Mouse (Mus musculus) limb, embryonic 12.5 days (tissue): ENCODE results near the gene Gm20388. TPM values are rescaled to one million over a fixed set of nuclear protein-coding genes. Genes with fewer than 3 reads are reported as not detected.

Experiments
- ATAC-seq: fragments of 200-750 bp; cut with Nextera tagmentation; 2 replicates; pipeline ENCODE4 v1.8.0; 2017; ENCODE audit warnings: low read depth, moderate TSS enrichment; ENCODE audit not compliant: insufficient number of reproducible peaks, insufficient read depth, low FRiP score, low TSS enrichment
- H3K27ac ChIP-seq: fragments of 300-500 bp; sonication (generic); 2 replicates; pipeline ENCODE4 v1.5.1; 2016; ENCODE audit warnings: mild to moderate bottlenecking, moderate library complexity
- H3K27me3 ChIP-seq: fragments of 300-500 bp; sonication (generic); 2 replicates; pipeline ENCODE4 v1.6.1; 2016; ENCODE audit warnings: mild to moderate bottlenecking, moderate library complexity
- H3K36me3 ChIP-seq: fragments of 300-500 bp; sonication (generic); 2 replicates; pipeline ENCODE4 v1.6.1; 2016; ENCODE audit warnings: mild to moderate bottlenecking, moderate library complexity
- H3K4me1 ChIP-seq: fragments of 300-500 bp; sonication (generic); replicated peaks from 2 replicates; pipeline ENCODE4 v1.6.1; 2016
- H3K4me2 ChIP-seq: fragments of 300-500 bp; sonication (generic); 2 replicates; pipeline ENCODE4 v1.6.1; 2016; ENCODE audit warnings: mild to moderate bottlenecking, moderate library complexity
- H3K4me3 ChIP-seq: fragments of 300-500 bp; sonication (generic); replicated peaks from 2 replicates; pipeline ENCODE4 v1.5.1; 2016; ENCODE audit warnings: mild to moderate bottlenecking
- H3K9ac ChIP-seq: fragments of 300-500 bp; sonication (generic); replicated peaks from 2 replicates; pipeline ENCODE4 v1.6.1; 2016; ENCODE audit warnings: mild to moderate bottlenecking, moderate library complexity
- H3K9me3 ChIP-seq: fragments of 300-500 bp; sonication (generic); 2 replicates; pipeline ENCODE4 v1.6.1; 2016; ENCODE audit warnings: mild to moderate bottlenecking, moderate library complexity
- WGBS: fragments of 180-500 bp; shearing (Covaris S2); methylation state at CpG from one replicate; pipeline ENCODE4 v1.1.7; 2016; 5-methylcytosine and 5-hydroxymethylcytosine counted together
- polyA plus RNA-seq: library from polyadenylated mRNA; unstranded; fragments of >200 nt; fragmentation: Nextera tagmentation; extraction: Ambion mirVana; gene quantifications from 2 replicates; pipeline ENCODE4 v1.2.1, GENCODE M21; 2016

Gene Gm20388
- polyA plus RNA-seq, 1 experiment from 2014 or later = not detected

DNA sequence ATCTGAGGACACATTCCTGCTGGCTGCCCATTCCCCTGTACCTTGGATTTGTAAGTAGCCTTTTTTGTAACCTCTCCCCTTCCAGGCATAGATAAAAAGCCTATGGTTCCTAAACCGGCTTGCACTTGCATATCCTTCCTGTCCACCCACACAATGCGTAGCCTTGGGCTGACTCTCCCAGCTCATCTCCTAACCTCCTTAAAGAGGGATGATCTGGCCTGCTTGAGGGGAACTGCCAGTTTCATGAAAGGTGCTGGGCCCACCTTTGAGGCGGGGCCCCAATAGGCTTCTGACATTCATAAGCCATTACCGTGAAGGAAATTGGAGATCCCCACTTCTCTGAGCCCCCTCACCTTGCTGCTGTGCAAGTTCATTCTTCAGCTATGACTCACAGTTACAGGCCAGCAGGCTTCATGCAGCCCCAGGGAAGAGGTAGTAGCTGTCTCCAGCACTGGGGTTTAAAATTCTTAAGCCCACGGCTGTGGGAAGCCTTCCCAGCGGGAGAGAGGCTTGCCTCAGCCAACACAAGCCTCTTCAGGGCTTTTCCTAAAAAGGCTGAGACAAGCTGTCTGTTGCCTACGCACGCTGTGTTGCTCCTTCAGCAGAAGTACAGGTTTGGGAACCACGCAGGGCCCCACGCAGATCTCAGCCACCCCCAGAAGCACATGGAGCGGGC is 2551.0 kb downstream of the Gm20388 start:
- Histone ChIP-seq H3K9ac (no peak overlapping the region), H3K27me3 (peaks cover 73% of the 10 kb centered on the region), H3K36me3 (peaks cover 15% of the 10 kb centered on the region), H3K4me3 (no peak overlapping the region), H3K4me2 (no peak overlapping the region), H3K27ac (no peak overlapping the region), H3K9me3 (no peaks in the 10 kb centered on the region), H3K4me1 (peaks cover 18% of the 10 kb centered on the region)
- 57% methylated on average over 11 of the region's 11 CpGs for WGBS
- ATAC-seq = no peak

DNA sequence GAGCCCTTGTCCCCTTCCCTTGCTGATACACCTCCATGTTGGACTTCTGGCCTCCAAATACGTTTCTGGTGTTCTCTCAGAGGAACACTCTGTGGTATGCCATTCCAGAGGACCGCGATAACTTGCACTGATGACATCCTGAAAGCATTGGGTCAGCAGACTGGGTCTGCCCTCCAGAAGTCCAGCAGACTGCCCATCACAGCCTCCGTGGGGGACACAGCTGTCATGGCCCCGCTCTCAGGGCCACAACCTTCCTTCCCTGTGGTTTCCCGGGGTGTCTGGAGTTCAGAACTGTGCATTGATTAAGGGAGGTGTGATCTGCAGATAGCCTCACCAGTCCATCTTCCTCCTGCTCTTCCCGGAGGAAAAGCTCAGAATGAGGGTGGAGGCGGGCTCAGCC is 2551.9 kb downstream of the Gm20388 start:
- no peak for ATAC-seq
- Histone ChIP-seq H3K27ac (no peak overlapping the region), H3K4me3 (no peak overlapping the region), H3K4me1 (peaks cover 18% of the 10 kb centered on the region), H3K4me2 (no peak overlapping the region), H3K27me3 (peaks cover 65% of the 10 kb centered on the region), H3K9me3 (no peaks in the 10 kb centered on the region), H3K36me3 (peaks cover 24% of the 10 kb centered on the region), H3K9ac (0 out of 2 replicates have a peak overlapping the region, but pooled peaks have one; percentile 8)
- WGBS = 65% methylated on average over 8 of the region's 8 CpGs

DNA sequence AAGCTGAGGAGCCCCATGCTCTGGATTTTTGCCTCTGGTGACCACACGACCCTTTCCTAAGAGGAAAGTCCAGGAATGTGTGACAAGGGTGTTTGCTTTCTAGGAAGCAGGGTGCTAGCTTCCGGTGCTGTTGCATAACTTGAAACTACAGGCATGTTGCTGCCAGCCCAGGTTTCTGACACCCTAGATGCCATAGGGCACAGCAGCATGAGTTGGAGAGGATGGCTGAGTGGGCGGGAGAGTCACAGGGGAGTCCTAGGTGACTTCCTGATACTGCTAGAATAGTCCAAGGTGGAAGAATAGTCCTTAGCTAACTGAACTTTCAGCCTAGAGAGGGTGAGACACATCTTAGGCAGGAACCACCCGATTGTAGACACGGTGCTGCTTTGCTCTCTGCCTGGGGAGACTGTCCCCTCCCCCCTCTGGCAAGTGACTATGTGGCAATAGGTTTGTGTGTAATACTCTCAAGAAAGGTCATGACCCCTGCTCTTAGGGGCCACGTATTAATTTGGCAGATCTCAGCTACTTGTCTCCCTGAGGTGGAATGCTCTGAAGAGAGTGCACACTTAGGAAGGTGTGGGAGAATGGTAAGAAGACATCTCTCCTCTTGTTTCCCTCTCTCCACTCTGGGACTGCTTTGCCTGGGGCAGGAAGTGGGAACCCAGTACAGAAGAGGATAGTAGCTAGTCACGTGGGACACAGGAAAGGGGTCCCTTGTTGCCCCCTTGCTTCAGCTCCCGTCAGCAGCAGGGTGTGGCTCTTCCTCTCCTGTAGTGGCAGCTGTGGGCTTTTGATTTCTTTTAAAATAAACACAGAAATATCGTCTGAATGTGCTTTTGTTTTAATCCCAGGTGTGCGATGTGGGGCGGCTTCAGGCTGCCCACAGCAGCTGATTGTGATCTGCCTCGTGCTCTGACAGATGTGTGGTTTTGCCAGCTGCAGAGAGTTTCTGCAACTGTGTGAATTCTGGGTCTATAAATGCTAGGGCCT is 2553.3 kb downstream of the Gm20388 start:
- H3K4me3 ChIP-seq = no peak overlapping the region
- H3K27ac ChIP-seq = no peak overlapping the region
- no peaks in the 10 kb centered on the region for H3K9me3 ChIP-seq
- no peak overlapping the region for H3K4me2 ChIP-seq
- no peak for ATAC-seq
- H3K4me1 ChIP-seq = peaks cover 18% of the 10 kb centered on the region
- 53% methylated on average over 12 of the region's 12 CpGs for WGBS
- H3K36me3 ChIP-seq = peaks cover 38% of the 10 kb centered on the region
- no peak overlapping the region for H3K9ac ChIP-seq
- H3K27me3 ChIP-seq = peaks cover 50% of the 10 kb centered on the region

DNA sequence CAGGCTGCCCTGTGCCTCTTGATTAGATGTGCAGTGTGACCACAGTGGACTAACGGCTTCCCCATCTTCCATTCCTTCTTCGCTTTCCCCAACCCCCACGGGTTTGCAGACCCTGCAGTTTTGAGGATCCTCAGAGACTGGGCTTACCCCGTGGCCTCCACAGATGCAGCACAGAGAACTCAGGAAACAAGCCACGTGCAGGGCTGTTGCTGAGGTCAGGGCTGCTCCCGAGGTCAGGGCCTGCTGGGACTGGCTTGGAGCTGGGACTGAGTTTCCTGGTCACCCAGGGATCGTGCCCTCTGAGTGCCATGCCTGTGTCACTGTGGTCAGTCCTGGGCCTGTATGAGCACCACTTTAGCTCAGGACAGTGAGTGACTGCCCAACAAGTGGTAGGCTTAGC is 2554.3 kb downstream of the Gm20388 start:
- H3K4me2 ChIP-seq = no peak overlapping the region
- WGBS = 66% methylated on average over 7 of the region's 7 CpGs
- no peak for ATAC-seq
- peaks cover 46% of the 10 kb centered on the region for H3K36me3 ChIP-seq
- H3K4me1 ChIP-seq = peaks cover 16% of the 10 kb centered on the region
- H3K27me3 ChIP-seq = peaks cover 40% of the 10 kb centered on the region
- H3K4me3 ChIP-seq = no peak overlapping the region
- no peaks in the 10 kb centered on the region for H3K9me3 ChIP-seq
- no peak overlapping the region for H3K27ac ChIP-seq
- no peak overlapping the region for H3K9ac ChIP-seq

DNA sequence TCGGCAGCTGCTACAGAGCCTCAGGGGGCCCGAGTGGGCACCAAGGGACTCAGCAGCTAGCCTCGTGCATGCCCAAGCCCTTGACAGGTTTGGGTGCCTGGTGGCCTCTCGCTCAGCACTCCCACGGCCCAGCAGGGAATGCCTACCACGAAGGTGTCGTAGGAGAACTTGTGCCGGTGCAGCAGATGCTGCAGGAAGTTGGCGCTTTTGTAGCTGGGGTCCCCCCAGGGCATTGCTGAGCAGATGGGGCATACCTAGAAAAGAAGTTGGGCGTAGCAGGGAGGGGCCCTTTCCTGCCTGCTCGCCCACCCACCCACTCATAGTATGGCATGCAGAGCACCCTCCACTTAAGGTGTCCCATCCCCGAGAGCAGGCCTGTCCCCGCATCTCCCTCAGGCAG is 2557.2 kb downstream of the Gm20388 start:
- Histone ChIP-seq H3K27me3 (peaks cover 11% of the 10 kb centered on the region), H3K9me3 (no peaks in the 10 kb centered on the region), H3K36me3 (peaks cover 60% of the 10 kb centered on the region), H3K9ac (no peak overlapping the region), H3K4me2 (no peak overlapping the region), H3K4me1 (0 out of 2 replicates have a peak, but pooled peaks cover 3% of the 10 kb centered on the region), H3K27ac (no peak overlapping the region), H3K4me3 (no peak overlapping the region)
- 86% methylated on average over 13 of the region's 13 CpGs for WGBS
- no peak for ATAC-seq

DNA sequence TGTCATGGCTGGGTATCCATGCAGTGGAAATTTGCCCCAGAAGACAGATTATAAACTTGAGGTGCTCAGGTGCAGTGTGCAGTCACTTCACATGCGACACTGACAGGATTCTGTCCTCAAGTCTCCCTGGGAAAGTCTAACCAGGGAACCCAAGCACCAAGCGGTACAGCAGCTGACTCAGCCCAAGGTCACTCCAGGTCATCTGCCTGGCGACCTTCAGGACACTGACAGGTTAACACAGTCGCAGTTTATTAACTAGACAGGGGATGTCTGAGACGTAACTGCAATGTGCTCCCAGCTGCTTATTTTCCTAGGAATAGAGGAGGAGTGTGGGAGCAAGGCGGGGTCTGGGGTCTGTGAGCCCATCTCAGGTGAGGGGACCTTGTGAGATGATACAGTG is 2558.8 kb downstream of the Gm20388 start:
- Histone ChIP-seq H3K9ac (no peak overlapping the region), H3K27me3 (no peaks in the 10 kb centered on the region), H3K4me2 (no peak overlapping the region), H3K36me3 (peaks cover 74% of the 10 kb centered on the region), H3K4me3 (no peak overlapping the region), H3K4me1 (peaks cover 5% of the 10 kb centered on the region; the same call in 1 of the 2 replicates), H3K27ac (no peak overlapping the region), H3K9me3 (no peaks in the 10 kb centered on the region)
- WGBS = 78% methylated on average over 6 of the region's 6 CpGs
- no peak for ATAC-seq

DNA sequence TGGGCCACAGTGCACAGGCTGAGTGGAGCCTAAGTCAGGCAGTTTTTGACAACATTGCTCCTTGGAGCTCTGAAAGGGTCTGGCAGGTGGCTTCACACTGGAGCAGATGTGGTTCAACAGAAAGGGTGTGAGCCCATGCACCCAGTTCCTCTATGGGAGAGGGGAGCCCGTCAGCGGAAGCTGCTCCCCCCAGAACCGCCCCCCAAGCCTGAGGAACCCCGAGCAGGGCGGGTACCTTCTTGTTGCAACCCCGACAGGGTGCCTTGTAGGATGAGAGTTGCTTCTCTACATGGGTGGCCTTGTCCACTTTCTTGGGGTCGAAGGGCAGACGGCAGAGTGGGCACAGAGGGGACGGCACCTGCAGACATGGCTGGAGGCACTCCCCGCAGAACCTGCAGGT is 2559.3 kb downstream of the Gm20388 start:
- Histone ChIP-seq H3K27me3 (no peaks in the 10 kb centered on the region), H3K4me3 (no peak overlapping the region), H3K36me3 (peaks cover 74% of the 10 kb centered on the region), H3K4me2 (no peak overlapping the region), H3K9ac (no peak overlapping the region), H3K9me3 (no peaks in the 10 kb centered on the region), H3K4me1 (peaks cover 9% of the 10 kb centered on the region), H3K27ac (no peak overlapping the region)
- WGBS = 83% methylated on average over 10 of the region's 10 CpGs
- no peak for ATAC-seq

DNA sequence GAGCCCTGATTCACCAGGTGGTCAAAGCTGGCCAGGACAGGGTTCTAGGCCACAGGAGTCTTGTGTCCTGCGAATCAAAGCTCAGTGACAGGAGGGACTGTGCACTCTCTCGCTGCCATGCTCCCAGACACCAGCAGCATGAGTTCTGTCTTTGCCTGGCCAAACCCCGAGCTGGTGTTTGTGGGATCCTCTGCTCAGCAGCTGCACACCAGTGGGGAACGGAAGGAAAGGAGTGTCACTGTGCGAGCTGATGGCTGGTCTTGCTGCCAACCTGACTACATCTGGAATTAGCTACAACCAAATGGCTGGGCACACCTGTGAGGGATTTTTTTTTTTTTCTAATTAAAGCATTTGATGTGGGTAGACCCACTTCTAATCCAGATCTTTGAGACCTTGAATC is 2560.1 kb downstream of the Gm20388 start:
- H3K9ac ChIP-seq = no peak overlapping the region
- ATAC-seq = no peak
- no peak overlapping the region for H3K27ac ChIP-seq
- no peak overlapping the region for H3K4me2 ChIP-seq
- H3K36me3 ChIP-seq = peaks cover 68% of the 10 kb centered on the region
- H3K27me3 ChIP-seq = no peaks in the 10 kb centered on the region
- H3K4me1 ChIP-seq = peaks cover 12% of the 10 kb centered on the region
- H3K4me3 ChIP-seq = no peak overlapping the region
- H3K9me3 ChIP-seq = no peaks in the 10 kb centered on the region
- WGBS = 87% methylated on average over 5 of the region's 5 CpGs

DNA sequence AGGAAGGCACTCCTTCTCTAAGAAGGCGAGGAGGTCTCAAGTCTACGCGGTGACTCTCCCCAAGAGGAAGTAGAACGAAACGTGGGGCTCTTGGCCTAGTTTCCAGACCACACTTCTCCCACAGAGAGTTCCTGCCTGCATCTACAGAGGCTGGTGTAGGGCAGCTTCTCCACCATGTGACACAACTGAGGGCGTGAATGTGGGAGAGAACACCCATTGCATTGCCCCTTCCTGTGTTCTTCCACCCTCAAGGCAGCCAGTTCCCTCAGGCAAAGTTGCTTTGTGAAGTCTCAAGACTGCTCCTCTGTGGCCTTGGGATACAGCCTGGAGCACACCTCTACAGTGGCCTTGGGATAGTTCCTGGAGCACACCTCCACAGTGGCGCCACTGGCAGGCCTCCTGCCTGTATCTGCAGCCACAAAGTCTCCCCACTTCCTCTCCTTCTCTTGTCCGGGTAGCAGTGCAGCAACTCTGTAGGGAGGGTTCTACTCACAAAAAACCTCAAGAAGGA is 2563.3 kb downstream of the Gm20388 start:
- Histone ChIP-seq H3K9me3 (no peaks in the 10 kb centered on the region), H3K36me3 (peaks cover 50% of the 10 kb centered on the region), H3K9ac (0 out of 2 replicates have a peak overlapping the region, but pooled peaks have one; percentile 24), H3K4me3 (no peak overlapping the region), H3K27me3 (no peaks in the 10 kb centered on the region), H3K4me1 (peaks cover 20% of the 10 kb centered on the region), H3K4me2 (no peak overlapping the region), H3K27ac (no peak overlapping the region)
- no peak for ATAC-seq
- WGBS = 92% methylated on average over 8 of the region's 8 CpGs

DNA sequence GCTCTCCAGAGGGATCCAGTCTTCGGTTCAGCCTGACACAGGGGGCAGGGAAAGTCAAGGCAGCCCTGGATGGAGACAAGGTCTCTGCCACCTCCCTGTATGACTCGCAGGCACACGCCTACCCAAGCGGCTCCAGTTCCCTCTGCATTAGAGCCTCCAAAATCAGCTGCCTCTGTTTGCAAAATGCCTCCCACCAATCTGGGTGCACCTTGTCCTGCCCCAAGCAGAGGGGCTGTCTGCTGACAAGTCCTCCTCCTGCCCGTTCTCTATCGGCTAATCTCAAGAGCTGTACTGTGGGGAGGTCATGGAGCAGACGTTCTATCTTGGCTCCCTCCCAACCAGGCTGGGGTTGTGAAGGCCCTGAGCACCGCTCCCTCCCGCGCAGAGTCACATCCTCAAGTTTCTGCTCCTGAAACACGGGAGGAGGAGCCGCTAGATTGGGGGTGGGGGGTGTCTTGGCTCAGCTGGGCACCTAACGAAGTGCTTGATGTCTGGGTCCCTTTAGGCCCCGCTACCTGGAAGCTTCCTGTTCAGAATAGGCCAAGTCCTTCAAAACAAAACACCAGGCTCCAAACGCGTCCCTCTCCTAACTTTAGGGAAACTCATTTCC is 2564.4 kb downstream of the Gm20388 start:
- Histone ChIP-seq H3K36me3 (peaks cover 53% of the 10 kb centered on the region), H3K4me1 (peaks cover 20% of the 10 kb centered on the region), H3K27me3 (no peaks in the 10 kb centered on the region), H3K27ac (no peak overlapping the region), H3K4me2 (peak overlapping the region; percentile 90), H3K9me3 (no peaks in the 10 kb centered on the region), H3K9ac (peak overlapping the region; percentile 91), H3K4me3 (peak overlapping the region; percentile 98)
- ATAC-seq = no peak
- 11% methylated on average over 16 of the region's 16 CpGs for WGBS
